In genomic region chr3:158559691-158560650, GRCm38 (mm10) we compare ENCODE assay signal across 8 mouse cellular contexts. TPM values are rescaled to one million over a fixed set of nuclear protein-coding genes. Genes with fewer than 3 reads are reported as not detected.
DNase-seq lines count a peak whose midpoint lies in the region; ATAC-seq and TF ChIP-seq lines count a peak whose summit lies in the region.

No protein-coding gene starts in this region.

- TF ChIP-seq EP300 in heart, adult 2 months (IDR thresholded peaks at IDR 0.05; ENCODE audit: insufficient read depth, low read depth, low read length), result no peak

- ATAC-seq in heart, embryonic 11.5 days (replicated peaks; ENCODE audit: insufficient number of reproducible peaks, low FRiP score, low TSS enrichment), result no peak
- ATAC-seq in embryonic facial prominence, embryonic 14.5 days (ENCODE audit: low read depth), result no peak
- ATAC-seq in intestine, embryonic 16.5 days, result 0 out of 2 replicates have a peak, but pooled peaks have one; percentile 10
- no peak for ATAC-seq in midbrain, embryonic 11.5 days (ENCODE audit: low FRiP score)

- intact Hi-C loops in heart, adult 2 months (cut with DNase I), result no loop called here

- peaks cover 35% of the 10 kb centered on the region for H3K27me3 ChIP-seq in heart, embryonic 11.5 days (ENCODE audit: control insufficient read depth, insufficient read depth, low read length)
- H3K27me3 ChIP-seq in heart, adult 2 months (ENCODE audit: control insufficient read depth, insufficient read depth, low read length), result peaks cover 6% of the 10 kb centered on the region; the same call in 1 of the 2 replicates
- peaks cover 50% of the 10 kb centered on the region for H3K27me3 ChIP-seq in embryonic facial prominence, embryonic 14.5 days (replicated peaks; ENCODE audit: control insufficient read depth, insufficient read depth, low read length)
- H3K27me3 ChIP-seq in intestine, embryonic 16.5 days (replicated peaks; ENCODE audit: control insufficient read depth, insufficient read depth, low read length), result peaks cover 14% of the 10 kb centered on the region; the same call in 1 of the 2 replicates
- H3K27me3 ChIP-seq in midbrain, embryonic 11.5 days (ENCODE audit: control insufficient read depth, insufficient read depth, low read length), result peaks cover 18% of the 10 kb centered on the region; the same call in 1 of the 2 replicates

- H3K4me3 ChIP-seq in heart, embryonic 11.5 days (ENCODE audit: low read depth, low read length), result peak overlapping the region; percentile 65; the same call in 1 of the 2 replicates
- H3K4me3 ChIP-seq in heart, adult 2 months, result no peak overlapping the region
- peak overlapping the region; percentile 70 for H3K4me3 ChIP-seq in embryonic facial prominence, embryonic 14.5 days (ENCODE audit: low read depth, low read length)
- H3K4me3 ChIP-seq in intestine, embryonic 16.5 days (ENCODE audit: low read length), result peak overlapping the region; percentile 70
- H3K4me3 ChIP-seq in midbrain, embryonic 11.5 days (ENCODE audit: low read depth, low read length), result peak overlapping the region; percentile 65

- no peaks in the 10 kb centered on the region for H3K9me3 ChIP-seq in heart, embryonic 11.5 days (replicated peaks; ENCODE audit: control insufficient read depth, low read length)
- no peaks in the 10 kb centered on the region for H3K9me3 ChIP-seq in embryonic facial prominence, embryonic 14.5 days (ENCODE audit: control insufficient read depth, low read length)
- H3K9me3 ChIP-seq in intestine, embryonic 16.5 days (ENCODE audit: control insufficient read depth, low read length), result no peaks in the 10 kb centered on the region
- no peaks in the 10 kb centered on the region for H3K9me3 ChIP-seq in midbrain, embryonic 11.5 days (ENCODE audit: control insufficient read depth, low read length)

- H3K4me1 ChIP-seq in heart, embryonic 11.5 days (ENCODE audit: control insufficient read depth, insufficient read depth, low read length), result peaks cover 2% of the 10 kb centered on the region; the same call in 1 of the 2 replicates
- H3K4me1 ChIP-seq in heart, adult 2 months (ENCODE audit: control insufficient read depth, insufficient read depth, low read length), result no peaks in the 10 kb centered on the region
- H3K4me1 ChIP-seq in embryonic facial prominence, embryonic 14.5 days (ENCODE audit: control insufficient read depth, insufficient read depth, low read length), result peaks cover 3% of the 10 kb centered on the region; the same call in 1 of the 2 replicates
- H3K4me1 ChIP-seq in intestine, embryonic 16.5 days (ENCODE audit: control insufficient read depth, insufficient read depth, low read length), result no peaks in the 10 kb centered on the region
- no peaks in the 10 kb centered on the region for H3K4me1 ChIP-seq in midbrain, embryonic 11.5 days (ENCODE audit: control insufficient read depth, insufficient read depth, low read length)

- no peaks in the 10 kb centered on the region for H3K36me3 ChIP-seq in heart, embryonic 11.5 days (ENCODE audit: control insufficient read depth, insufficient read depth, low read length)
- H3K36me3 ChIP-seq in heart, adult 2 months (ENCODE audit: control insufficient read depth, insufficient read depth, low read length), result no peaks in the 10 kb centered on the region
- no peaks in the 10 kb centered on the region for H3K36me3 ChIP-seq in embryonic facial prominence, embryonic 14.5 days (ENCODE audit: control insufficient read depth, insufficient read depth, low read length)
- no peaks in the 10 kb centered on the region for H3K36me3 ChIP-seq in intestine, embryonic 16.5 days (ENCODE audit: control insufficient read depth, insufficient read depth, low read length)
- no peaks in the 10 kb centered on the region for H3K36me3 ChIP-seq in midbrain, embryonic 11.5 days (ENCODE audit: control insufficient read depth, insufficient read depth, low read length)

- no peak overlapping the region for H3K9ac ChIP-seq in heart, embryonic 11.5 days (ENCODE audit: low read depth, low read length)
- no peak overlapping the region for H3K9ac ChIP-seq in heart, adult 2 months (ENCODE audit: low read depth, low read length)
- 0 out of 2 replicates have a peak overlapping the region, but pooled peaks have one; percentile 69 for H3K9ac ChIP-seq in embryonic facial prominence, embryonic 14.5 days (ENCODE audit: low read depth, low read length)
- H3K9ac ChIP-seq in intestine, embryonic 16.5 days (ENCODE audit: low read depth, low read length), result peak overlapping the region; percentile 16; the same call in 1 of the 2 replicates
- peak overlapping the region; percentile 33 for H3K9ac ChIP-seq in midbrain, embryonic 11.5 days (ENCODE audit: low read length)

- no peak for TF ChIP-seq POLR2A in heart, adult 2 months (IDR thresholded peaks at IDR 0.05; ENCODE audit: insufficient read depth, low read depth, low read length)

- TF ChIP-seq CTCF in heart, adult 2 months (IDR thresholded peaks at IDR 0.05), result no peak

- WGBS in heart, embryonic 11.5 days (ENCODE audit: insufficient replicate concordance), result 5% methylated on average over 18 of the region's 18 CpGs
- WGBS in heart, adult 2 months, result 4% methylated on average over 18 of the region's 18 CpGs
- WGBS in embryonic facial prominence, embryonic 14.5 days, result 3% methylated on average over 18 of the region's 18 CpGs
- 4% methylated on average over 18 of the region's 18 CpGs for WGBS in intestine, embryonic 16.5 days
- 3% methylated on average over 18 of the region's 18 CpGs for WGBS in midbrain, embryonic 11.5 days

- H3K4me2 ChIP-seq in heart, embryonic 11.5 days, result peak overlapping the region; percentile 100
- H3K4me2 ChIP-seq in embryonic facial prominence, embryonic 14.5 days (ENCODE audit: low read depth, low read length), result peak overlapping the region; percentile 98
- H3K4me2 ChIP-seq in intestine, embryonic 16.5 days (ENCODE audit: low read depth, low read length), result peak overlapping the region; percentile 99
- peak overlapping the region; percentile 96 for H3K4me2 ChIP-seq in midbrain, embryonic 11.5 days

- H3K79me2 ChIP-seq in heart, adult 2 months (replicated peaks; ENCODE audit: control insufficient read depth, insufficient read depth, low read length), result no peaks in the 10 kb centered on the region

- DNase-seq in heart, adult 2 months, result no peak
- peak; percentile 26 for DNase-seq in embryonic facial prominence, embryonic 14.5 days (ENCODE audit: low spot score)
- peak; percentile 89 for DNase-seq in midbrain, embryonic 11.5 days (ENCODE audit: low spot score, missing footprints)
- peak; percentile 93 for DNase-seq in telencephalon, adult 2 months (ENCODE audit: low read depth, low spot score)
- no peak for DNase-seq in gastrocnemius, postnatal 25 days
- no peak for DNase-seq in urinary bladder, postnatal 4 days (ENCODE audit: low spot score in 2 of 2)

- H3K27ac ChIP-seq in heart, embryonic 11.5 days (ENCODE audit: low read depth, low read length), result no peak overlapping the region
- no peak overlapping the region for H3K27ac ChIP-seq in heart, adult 2 months
- no peak overlapping the region for H3K27ac ChIP-seq in embryonic facial prominence, embryonic 14.5 days (replicated peaks; ENCODE audit: low read depth, low read length)
- H3K27ac ChIP-seq in intestine, embryonic 16.5 days (ENCODE audit: low read length), result no peak overlapping the region
- no peak overlapping the region for H3K27ac ChIP-seq in midbrain, embryonic 11.5 days (ENCODE audit: low read depth, low read length)

RNA-seq across cellular contexts. Expression of gene Lrrc7, which starts 2.0 kb away (rescaled TPM):
- 0.13 and 0.25 TPM in 2 replicates for polyA plus RNA-seq in heart, embryonic 11.5 days (2014; fragmentation: Nextera tagmentation; extraction: Ambion mirVana)
- under 1 TPM in 1 of 2 experiments, not detected in 1; 0.11 TPM for total RNA-seq in heart, adult 2 months (2021)
- not detected in 2 replicates for polyA plus RNA-seq in heart, adult 2 months (2012; rRNA removed)
- 0.93 and 1.1 TPM in 2 replicates for polyA plus RNA-seq in embryonic facial prominence, embryonic 14.5 days (2014; fragmentation: Nextera tagmentation; extraction: Ambion mirVana)
- polyA plus RNA-seq in intestine, embryonic 16.5 days (2015; fragmentation: Nextera tagmentation; extraction: Ambion mirVana), result 0.53 and 0.88 TPM in 2 replicates
- 0.92 and 0.97 TPM in 2 replicates for polyA plus RNA-seq in midbrain, embryonic 11.5 days (2014; fragmentation: Nextera tagmentation; extraction: Ambion mirVana)
- not detected for total RNA-seq in gastrocnemius, postnatal 25 days (2021)

Comparison
In these comparisons a context has a peak if more than half of its experiments do, and no peak if none do; other contexts are left out.
1. H3K9ac ChIP-seq: peak in embryonic facial prominence, embryonic 14.5 days (single experiment), intestine, embryonic 16.5 days (single experiment) and midbrain, embryonic 11.5 days (single experiment); none in heart, embryonic 11.5 days (single experiment) and heart, adult 2 months (single experiment).
2. DNase-seq: peak in embryonic facial prominence, embryonic 14.5 days (single experiment), midbrain, embryonic 11.5 days (single experiment) and telencephalon, adult 2 months (single experiment); none in heart, adult 2 months (0 of 2), gastrocnemius, postnatal 25 days (single experiment) and urinary bladder, postnatal 4 days (0 of 2).
3. Peak in every context shown above with its lines, with median percentiles within 50 percentile points of each other: H3K4me2 ChIP-seq.